In genomic region chr1:120116106-120116505, GRCm38 (mm10) we compare ENCODE assay signal across 9 mouse cellular contexts. TPM values are rescaled to one million over a fixed set of nuclear protein-coding genes. Genes with fewer than 3 reads are reported as not detected.
DNase-seq lines count a peak whose midpoint lies in the region; ATAC-seq and TF ChIP-seq lines count a peak whose summit lies in the region.
"Had no signal": no experiment of that assay in that cellular context is flagged by ENCODE, and none has a peak within 500 bp of the region (broad histone marks: within the 10 kb centered on the region; RNA-seq: fewer than 3 reads in every experiment).

No protein-coding gene starts in this region.

- peak overlapping the region; percentile 72 for H3K27ac ChIP-seq in heart, adult 2 months
- H3K27ac ChIP-seq in forebrain, embryonic 14.5 days (ENCODE audit: low read depth, low read length): peak overlapping the region; percentile 89
- H3K27ac ChIP-seq: macrophage had no signal

- no peaks in the 10 kb centered on the region for H3K79me2 ChIP-seq in heart, adult 2 months (replicated peaks; ENCODE audit: control insufficient read depth, insufficient read depth, low read length)

- TF ChIP-seq EP300 in heart, adult 2 months (IDR thresholded peaks at IDR 0.05; ENCODE audit: insufficient read depth, low read depth, low read length): no peak

- H3K27me3 ChIP-seq in heart, adult 2 months (ENCODE audit: control insufficient read depth, insufficient read depth, low read length): no peaks in the 10 kb centered on the region
- H3K27me3 ChIP-seq in forebrain, embryonic 14.5 days (replicated peaks; ENCODE audit: control insufficient read depth, insufficient read depth, low read length): no peaks in the 10 kb centered on the region

- no peak overlapping the region for H3K4me3 ChIP-seq in heart, adult 2 months
- H3K4me3 ChIP-seq in forebrain, embryonic 14.5 days (ENCODE audit: low read depth, low read length): no peak overlapping the region

- DNase-seq in heart, adult 2 months: peak; percentile 37 to 43
- no peak for DNase-seq in heart, postnatal 36 days
- DNase-seq in adrenal gland, adult 8-10 months: peak; percentile 72
- no peak for DNase-seq in forebrain, embryonic 14.5 days (ENCODE audit: low spot score)
- DNase-seq in kidney, postnatal 36 days: peak; percentile 84 to 87
- DNase-seq in c-Kit-positive CD71-positive TER-119-positive erythroid progenitor cells, embryonic 14.5 days (ENCODE audit: low spot score): no peak
- DNase-seq in gastrocnemius, postnatal 4 days (ENCODE audit: low spot score in 2 of 2): no peak
- no peak for DNase-seq in B cell, adult 2 months

- ATAC-seq in forebrain, embryonic 14.5 days: no peak; the same call in 1 of the 2 replicates

- H3K36me3 ChIP-seq in heart, adult 2 months (ENCODE audit: control insufficient read depth, insufficient read depth, low read length): peaks cover 4% of the 10 kb centered on the region
- H3K36me3 ChIP-seq in forebrain, embryonic 14.5 days (ENCODE audit: control insufficient read depth, insufficient read depth, low read length): peaks cover 42% of the 10 kb centered on the region

- no peaks in the 10 kb centered on the region for H3K9me3 ChIP-seq in forebrain, embryonic 14.5 days (replicated peaks; ENCODE audit: control insufficient read depth, low read length)

- no peak for TF ChIP-seq CTCF in heart, adult 2 months (IDR thresholded peaks at IDR 0.05)

- intact Hi-C loops in heart, adult 2 months (cut with DNase I): no loop called here
- intact Hi-C loops in heart, postnatal 36 days (cut with DNase I): no loop called here

- WGBS in heart, adult 2 months: 53% methylated on average over 11 of the region's 11 CpGs
- WGBS in forebrain, embryonic 14.5 days: 54% methylated on average over 11 of the region's 11 CpGs

- peaks cover 15% of the 10 kb centered on the region for H3K4me1 ChIP-seq in heart, adult 2 months (ENCODE audit: control insufficient read depth, insufficient read depth, low read length)
- H3K4me1 ChIP-seq in forebrain, embryonic 14.5 days (ENCODE audit: control insufficient read depth, insufficient read depth, low read length): peaks cover 13% of the 10 kb centered on the region; the same call in 1 of the 2 replicates

- TF ChIP-seq POLR2A in heart, adult 2 months (IDR thresholded peaks at IDR 0.05; ENCODE audit: insufficient read depth, low read depth, low read length): no peak

- no peak overlapping the region for H3K9ac ChIP-seq in heart, adult 2 months (ENCODE audit: low read depth, low read length)
- peak overlapping the region; percentile 13; the same call in 1 of the 2 replicates for H3K9ac ChIP-seq in forebrain, embryonic 14.5 days (ENCODE audit: low read length)

- H3K4me2 ChIP-seq in forebrain, embryonic 14.5 days (ENCODE audit: low read length): no peak overlapping the region

RNA-seq across cellular contexts. Expression of gene Dbi, which starts 4.8 kb away (rescaled TPM):
- total RNA-seq in heart, adult 2 months (2021): 100 to 1,000 TPM; 251 to 264 TPM
- 327 and 335 TPM in 2 replicates for polyA plus RNA-seq in heart, adult 2 months (2012; rRNA removed)
- 100 to 1,000 TPM; 268 to 306 TPM for total RNA-seq in heart, postnatal 36 days (2021)
- total RNA-seq in adrenal gland, adult 8-10 months (2022): 100 to 1,000 TPM; 667 to 804 (median 753) TPM
- 1,393 and 1,470 TPM in 2 replicates for polyA plus RNA-seq in forebrain, embryonic 14.5 days (2014; fragmentation: Nextera tagmentation; extraction: Ambion mirVana)
- total RNA-seq in gastrocnemius, postnatal 4 days (2021): 100 to 1,000 TPM; 389 to 439 TPM

RNA-seq across cellular contexts. Expression of gene 3110009E18Rik, which starts 4.9 kb away (rescaled TPM):
- total RNA-seq in heart, adult 2 months (2021): 1 to 10 TPM; 5.2 to 5.8 TPM
- 2.5 and 4.8 TPM in 2 replicates for polyA plus RNA-seq in heart, adult 2 months (2012; rRNA removed)
- 1 to 10 TPM; 4.3 to 7.5 TPM for total RNA-seq in heart, postnatal 36 days (2021)
- total RNA-seq in adrenal gland, adult 8-10 months (2022): 10 to 100 TPM in 3 of 4 experiments, 1 to 10 TPM in 1; 8.8 to 14.1 (median 11.2) TPM
- 25.9 and 27.3 TPM in 2 replicates for polyA plus RNA-seq in forebrain, embryonic 14.5 days (2014; fragmentation: Nextera tagmentation; extraction: Ambion mirVana)
- 1 to 10 TPM; 5.5 to 9.0 TPM for total RNA-seq in gastrocnemius, postnatal 4 days (2021)

RNA-seq across cellular contexts. Expression of gene Tmem37, which starts 42.2 kb away (rescaled TPM):
- 1 to 10 TPM; 5.6 to 7.5 TPM for total RNA-seq in heart, adult 2 months (2021)
- 9.0 and 29.3 TPM in 2 replicates for polyA plus RNA-seq in heart, adult 2 months (2012; rRNA removed)
- 1 to 10 TPM; 5.4 to 8.8 TPM for total RNA-seq in heart, postnatal 36 days (2021)
- total RNA-seq in adrenal gland, adult 8-10 months (2022): 10 to 100 TPM in 2 of 4 experiments, 1 to 10 TPM in 2; 8.7 to 21.2 (median 14.5) TPM
- 7.3 and 8.2 TPM in 2 replicates for polyA plus RNA-seq in forebrain, embryonic 14.5 days (2014; fragmentation: Nextera tagmentation; extraction: Ambion mirVana)
- 10 to 100 TPM; 11.7 to 16.9 TPM for total RNA-seq in gastrocnemius, postnatal 4 days (2021)

Comparison
In these comparisons a context has a peak if more than half of its experiments do, and no peak if none do; other contexts are left out.
1. DNase-seq: peak in heart, adult 2 months (2 of 2), adrenal gland, adult 8-10 months (single experiment) and kidney, postnatal 36 days (2 of 2); none in heart, postnatal 36 days (0 of 2), forebrain, embryonic 14.5 days (single experiment), c-Kit-positive CD71-positive TER-119-positive erythroid progenitor cells, embryonic 14.5 days (single experiment), gastrocnemius, postnatal 4 days (0 of 2) and B cell, adult 2 months (0 of 2).